Mouse (Mus musculus) adrenal gland, postnatal 0 days (tissue): ENCODE data around the gene Lrrc28. TPM values are rescaled to one million over a fixed set of nuclear protein-coding genes. Genes with fewer than 3 reads are reported as not detected.

Experiments used
- polyA plus RNA-seq: library from polyadenylated mRNA; unstranded; fragments of >200 nt; fragmentation: Nextera tagmentation; extraction: Ambion mirVana; gene quantifications from 2 replicates; pipeline ENCODE4 v1.2.1, GENCODE M21; 2015

The Lrrc28 gene
- 10.4 and 10.9 TPM in 2 replicates for polyA plus RNA-seq

GRCm38 (mm10) chr7:67644833-67645680, at the start of gene Lrrc28:
Gene Lrrc28, minus strand, starts transcription at chr7:67645268.

GRCm38 (mm10) chr7:67647277-67647676, 2.2 kb upstream of the Lrrc28 start, which contains the start of gene Ttc23:
Gene Ttc23, plus strand, starts transcription at chr7:67647410.

Other genes starting within 250 kb of the Lrrc28 start
- 15.9 and 18.4 TPM in 2 replicates for gene Ttc23, start 2.1 kb upstream of the Lrrc28 start, polyA plus RNA-seq
- 1.2 and 1.4 TPM in 2 replicates for gene Synm, start 114.5 kb upstream of the Lrrc28 start, polyA plus RNA-seq